Mouse (Mus musculus) kidney, postnatal 4 days (tissue): ENCODE data around the gene Map3k1.

Experiments used
- DNase-seq, 2 experiments: peaks; one replicate each; pipeline ENCODE4 v3.0.0; 2021; ENCODE audit warnings: mixed read lengths in 2 of 2

Map3k1 gene

DNA sequence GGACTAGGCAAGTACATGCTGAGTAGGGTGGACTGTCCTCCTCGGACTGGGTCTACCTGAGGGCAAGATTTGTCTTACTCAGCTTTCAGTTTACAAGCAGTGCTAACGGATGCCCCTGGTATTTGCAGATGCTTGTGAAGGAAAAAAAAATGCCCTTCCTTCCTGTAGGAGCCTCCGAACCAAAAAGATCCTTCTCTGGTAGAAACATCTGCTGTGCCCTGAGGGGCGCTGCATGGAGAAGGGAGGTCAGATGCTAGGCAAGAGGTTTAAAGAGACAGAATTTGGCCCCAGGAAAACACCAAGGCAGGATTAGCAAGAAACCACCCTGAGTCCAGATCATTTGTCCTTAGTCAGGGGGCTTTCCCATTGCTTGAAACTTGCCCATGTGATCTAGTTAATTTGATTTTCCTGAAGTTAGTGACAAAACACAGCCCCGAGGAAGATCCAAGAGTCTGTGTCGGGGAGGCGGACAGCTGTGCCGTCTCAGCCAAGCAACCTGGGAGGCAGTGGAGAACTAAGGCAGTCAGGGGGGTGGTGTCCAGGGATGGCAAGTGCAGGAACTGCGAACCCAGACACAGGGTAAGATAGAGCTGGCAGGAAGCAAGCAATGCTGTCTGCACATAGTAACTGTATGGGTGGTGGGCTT, 19.2 kb downstream of the Map3k1 start:
- DNase-seq = peak; percentile 45 to 60

DNA sequence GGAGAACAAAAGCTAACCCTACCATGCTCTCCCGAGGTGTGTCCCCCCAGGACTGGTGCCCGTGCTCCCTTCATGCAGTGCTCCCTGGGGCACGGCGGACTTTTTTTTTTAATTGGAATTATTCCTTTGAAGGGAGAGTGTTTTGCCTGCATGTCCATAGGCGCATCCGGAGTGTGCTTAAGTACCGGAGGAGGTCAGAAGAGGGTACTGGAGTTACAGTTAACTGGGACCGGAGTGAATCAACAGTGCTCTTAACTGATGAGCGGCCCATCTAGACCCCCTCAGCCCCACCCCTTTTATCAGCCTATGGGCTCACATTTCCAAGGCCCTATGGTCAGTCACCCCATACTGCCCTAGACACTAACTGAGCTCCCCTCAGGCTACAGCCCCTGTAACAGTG, 19.9 kb downstream of the Map3k1 start:
- no peak for DNase-seq

DNA sequence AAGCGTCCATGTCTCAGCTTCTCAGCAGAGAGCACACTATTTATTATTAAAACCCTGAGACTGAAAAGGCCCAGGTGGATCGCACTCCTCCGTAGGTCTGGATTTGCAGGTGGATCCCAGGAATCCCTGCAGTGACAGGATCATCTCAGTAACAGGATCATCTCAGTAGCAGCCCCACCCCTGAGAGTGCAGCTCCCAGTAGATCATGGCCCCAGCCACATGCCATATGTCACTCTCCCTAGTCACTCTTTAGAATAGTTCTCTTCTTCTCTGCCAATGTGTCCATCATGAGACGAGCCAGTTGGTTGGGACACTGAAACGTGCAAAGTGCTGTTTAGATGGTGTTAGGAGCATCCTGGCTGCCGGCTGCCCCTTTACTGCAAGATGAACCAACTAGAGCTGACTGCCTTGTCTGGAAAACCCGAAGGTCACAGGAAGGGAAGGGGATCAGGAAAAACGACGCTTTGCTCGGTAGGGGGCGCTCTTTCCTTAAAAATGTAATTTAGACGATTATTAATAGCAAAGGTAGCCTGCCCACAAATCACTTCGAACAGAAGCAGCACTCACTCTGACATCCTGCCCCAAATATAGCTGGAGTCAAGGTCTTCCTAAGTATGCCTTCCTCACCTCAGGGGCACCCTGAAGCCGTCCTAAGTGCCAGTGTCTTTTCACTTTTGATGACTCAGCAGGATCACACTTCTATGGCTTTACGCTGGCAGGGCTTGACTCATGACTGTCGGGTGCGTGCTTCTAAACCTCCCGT, 20.8 kb downstream of the Map3k1 start:
- DNase-seq = peak; percentile 88

GRCm38 (mm10) chr13:111786584-111786983, 22.2 kb downstream of the Map3k1 start:
- DNase-seq = no peak

- no peak for DNase-seq
Measured at GRCm38 (mm10) chr13:111783451-111783850, 25.3 kb downstream of the Map3k1 start.

- no peak for DNase-seq
Measured at GRCm38 (mm10) chr13:111779471-111779870, 29.3 kb downstream of the Map3k1 start.

DNA sequence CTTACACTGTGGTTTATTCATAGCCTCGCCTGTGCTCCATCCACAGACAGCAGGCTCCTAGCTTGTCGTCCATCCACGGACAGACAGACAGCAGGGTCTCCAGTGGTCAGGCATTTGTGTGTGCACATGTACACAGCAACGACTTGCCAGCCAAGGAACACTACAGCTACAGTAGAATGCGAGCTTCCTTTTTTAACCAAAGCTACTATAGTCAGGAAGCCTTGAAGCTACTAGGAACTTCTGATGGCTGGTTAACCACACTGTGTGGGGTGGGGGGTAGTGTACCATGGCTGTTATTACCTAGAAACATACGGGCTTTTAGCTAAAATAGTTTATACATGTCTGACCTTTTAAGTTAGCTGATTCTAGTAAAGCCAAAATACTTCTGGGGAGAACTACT, 30.2 kb downstream of the Map3k1 start:
- DNase-seq = no peak

- no peak for DNase-seq
Measured at GRCm38 (mm10) chr13:111777865-111778264, 30.9 kb downstream of the Map3k1 start.

- DNase-seq = no peak
Measured at GRCm38 (mm10) chr13:111777179-111777578, 31.6 kb downstream of the Map3k1 start.

DNA sequence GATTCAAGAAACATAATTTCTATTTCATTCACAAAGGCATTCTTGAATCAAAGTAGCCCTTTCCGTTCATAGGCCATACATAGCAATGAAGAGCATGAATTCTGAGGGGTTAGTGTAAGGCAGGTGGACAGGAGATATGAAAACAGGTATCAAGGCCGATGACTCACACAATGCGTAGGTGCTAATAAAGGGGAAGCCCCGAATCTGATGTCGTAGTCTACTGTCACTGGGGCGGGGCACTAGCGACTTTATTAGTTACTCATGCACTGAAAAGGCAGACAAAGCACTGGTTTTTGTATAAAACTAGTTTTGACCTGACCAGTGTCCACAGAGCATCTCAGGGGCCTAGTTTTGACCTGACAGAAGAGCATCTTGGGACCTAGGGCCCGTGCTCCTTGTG, 36.7 kb downstream of the Map3k1 start:
- no peak for DNase-seq

- peak; percentile 68 to 74 for DNase-seq
Measured at GRCm38 (mm10) chr13:111771232-111771631, 37.6 kb downstream of the Map3k1 start.

DNA sequence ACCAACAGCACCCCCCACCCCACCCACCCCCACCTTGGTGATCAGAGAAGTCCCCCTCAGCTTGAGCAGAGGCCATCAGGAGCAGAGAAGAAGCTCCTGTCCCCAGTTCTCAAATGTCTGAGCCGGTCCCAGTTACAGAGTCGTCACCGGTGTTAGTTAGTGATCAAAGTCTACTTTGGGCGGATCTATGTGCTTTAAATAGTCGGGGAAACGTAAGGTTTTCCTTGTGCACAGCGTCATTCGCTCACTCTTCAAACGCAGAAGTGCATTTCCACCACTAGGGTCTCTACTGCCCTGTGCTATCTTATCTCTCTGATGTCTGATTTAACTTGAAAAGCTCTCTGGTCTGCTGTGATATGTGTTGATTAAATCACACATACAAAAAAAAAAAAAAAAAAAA, 38.0 kb downstream of the Map3k1 start:
- no peak for DNase-seq

GRCm38 (mm10) chr13:111762526-111762925, 46.3 kb downstream of the Map3k1 start:
- no peak for DNase-seq

DNA sequence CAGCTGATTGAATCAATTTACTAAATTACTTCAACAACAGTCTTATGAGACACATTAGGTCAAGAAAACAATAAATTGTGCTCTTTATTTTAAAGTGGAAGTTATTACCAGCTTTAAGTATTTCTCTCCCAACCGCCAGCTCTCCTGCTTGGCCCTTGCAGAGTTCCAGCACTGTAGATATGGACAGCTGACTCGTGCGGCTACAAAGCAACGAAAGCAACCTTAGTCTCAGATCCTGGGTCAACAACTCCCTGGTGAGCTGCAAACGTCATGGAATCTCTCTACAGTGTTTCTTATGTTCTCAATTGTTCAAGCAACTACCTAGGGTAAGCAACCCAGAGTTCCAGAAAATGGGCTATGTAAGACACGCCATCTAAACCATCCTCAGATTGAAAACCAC, 51.8 kb downstream of the Map3k1 start:
- DNase-seq = no peak

DNA sequence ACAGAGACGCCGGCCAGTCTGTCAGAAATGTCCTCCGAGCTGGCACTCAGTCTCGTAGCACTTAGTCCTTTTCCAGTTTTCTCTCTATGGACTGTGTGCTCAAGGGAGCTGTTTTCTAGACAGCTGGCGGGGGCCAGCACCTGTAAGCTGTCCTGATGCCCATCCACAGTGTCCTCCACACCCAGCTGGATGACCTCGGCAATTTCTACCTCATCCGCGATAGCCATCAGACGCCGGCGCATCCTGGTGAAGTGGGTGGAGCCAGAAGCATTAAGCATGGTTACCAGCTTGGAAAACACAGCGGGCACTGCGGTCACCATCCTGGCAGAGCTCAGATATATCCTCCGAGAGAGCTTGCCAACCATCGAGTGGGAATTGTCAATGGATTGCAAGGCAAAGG, 52.9 kb downstream of the Map3k1 start:
- DNase-seq = no peak

DNA sequence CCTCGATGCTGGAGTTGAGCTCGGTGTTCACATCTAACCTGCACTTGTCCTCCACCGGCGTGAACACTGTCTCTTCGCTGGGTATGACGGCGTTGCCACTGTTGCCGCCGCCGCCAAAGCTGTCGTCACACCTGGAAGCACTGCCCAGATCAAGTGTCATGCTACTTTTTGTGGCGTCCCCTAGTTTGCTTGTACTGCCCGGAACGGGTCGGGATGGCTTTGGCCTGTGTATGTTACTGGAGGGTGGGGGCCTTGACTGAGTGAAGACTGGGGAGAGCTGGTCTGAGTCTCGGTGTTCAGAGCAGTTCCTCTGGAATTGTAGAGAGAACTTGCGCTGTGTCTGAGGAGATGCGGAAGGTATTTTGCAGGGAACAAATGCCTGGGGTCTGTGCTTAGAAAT, 53.4 kb downstream of the Map3k1 start:
- DNase-seq = no peak

DNA sequence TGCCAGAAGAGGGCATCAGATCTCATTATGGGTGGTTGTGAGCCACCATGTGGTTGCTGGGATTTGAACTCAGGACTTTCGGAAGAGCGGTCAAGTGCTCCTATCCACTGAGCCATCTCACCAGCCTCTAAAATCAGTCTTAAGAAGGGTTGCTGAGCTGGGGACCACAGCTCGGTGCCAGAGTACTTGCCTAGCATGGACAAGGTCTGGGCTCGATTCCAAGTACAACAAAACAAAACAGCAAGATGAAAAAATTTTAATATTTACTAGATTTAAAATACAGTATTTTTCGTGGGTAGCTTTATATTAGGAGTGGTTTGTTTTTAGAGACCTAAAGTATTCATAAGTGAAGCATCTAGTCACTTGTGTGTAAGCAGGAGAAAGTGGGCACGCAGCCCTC, 55.5 kb downstream of the Map3k1 start:
- no peak for DNase-seq

DNA sequence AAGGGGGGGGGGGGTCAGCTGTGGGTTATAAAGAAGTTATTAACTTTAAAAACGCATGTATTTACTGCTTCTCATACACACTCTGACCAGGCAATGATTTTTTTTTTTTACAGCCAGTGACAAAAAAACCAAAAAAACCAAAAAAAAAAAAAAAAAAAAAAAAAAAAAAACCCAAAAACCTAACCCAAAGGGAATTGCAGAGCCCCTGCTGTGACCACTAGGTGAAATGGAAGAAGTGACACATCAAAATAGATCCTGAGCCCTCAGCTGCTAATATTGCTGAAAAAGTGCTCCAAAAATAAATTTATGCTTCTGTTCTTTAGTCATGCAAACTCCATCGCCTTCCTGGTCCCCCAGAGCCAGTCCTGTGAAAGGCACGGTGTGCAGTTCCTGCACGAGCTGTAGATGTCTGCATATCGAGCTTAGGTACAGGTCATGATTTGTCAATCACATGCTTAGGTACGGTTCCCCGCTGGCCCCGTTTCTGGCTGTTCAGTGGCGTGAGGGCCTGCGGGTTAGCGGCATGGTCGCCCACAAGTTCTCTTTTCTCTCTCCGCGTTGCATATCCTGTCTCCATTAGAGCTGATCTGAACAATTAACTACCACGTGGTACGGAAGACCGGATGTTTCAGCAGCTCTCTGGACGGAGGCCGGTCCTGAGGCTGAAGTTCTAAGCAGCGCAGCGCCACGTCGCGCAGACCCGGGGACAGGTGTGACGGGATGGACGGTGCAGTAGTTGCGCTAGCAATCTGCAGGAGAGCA, 60.3 kb downstream of the Map3k1 start:
- DNase-seq = no peak

DNA sequence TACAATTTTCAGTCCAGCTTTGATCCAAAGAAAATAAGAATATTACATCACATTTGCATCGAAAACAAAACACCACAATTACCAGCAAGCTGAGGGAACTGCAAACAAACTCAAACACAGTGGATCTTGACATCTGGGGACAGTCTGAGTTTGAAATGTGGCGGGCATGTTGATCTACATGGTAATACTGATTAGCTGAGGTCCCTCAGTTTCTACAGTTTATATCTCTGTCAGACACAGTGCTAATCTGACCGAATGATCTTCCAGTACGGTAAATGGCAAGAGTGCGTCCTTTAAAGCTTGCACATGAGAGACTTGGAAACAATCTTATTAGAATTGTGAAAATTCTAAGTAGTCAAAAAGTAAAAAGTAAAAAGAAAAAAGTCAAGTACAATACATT, 62.0 kb downstream of the Map3k1 start:
- DNase-seq = no peak

GRCm38 (mm10) chr13:111745216-111745615, 63.6 kb downstream of the Map3k1 start:
- no peak for DNase-seq

DNA sequence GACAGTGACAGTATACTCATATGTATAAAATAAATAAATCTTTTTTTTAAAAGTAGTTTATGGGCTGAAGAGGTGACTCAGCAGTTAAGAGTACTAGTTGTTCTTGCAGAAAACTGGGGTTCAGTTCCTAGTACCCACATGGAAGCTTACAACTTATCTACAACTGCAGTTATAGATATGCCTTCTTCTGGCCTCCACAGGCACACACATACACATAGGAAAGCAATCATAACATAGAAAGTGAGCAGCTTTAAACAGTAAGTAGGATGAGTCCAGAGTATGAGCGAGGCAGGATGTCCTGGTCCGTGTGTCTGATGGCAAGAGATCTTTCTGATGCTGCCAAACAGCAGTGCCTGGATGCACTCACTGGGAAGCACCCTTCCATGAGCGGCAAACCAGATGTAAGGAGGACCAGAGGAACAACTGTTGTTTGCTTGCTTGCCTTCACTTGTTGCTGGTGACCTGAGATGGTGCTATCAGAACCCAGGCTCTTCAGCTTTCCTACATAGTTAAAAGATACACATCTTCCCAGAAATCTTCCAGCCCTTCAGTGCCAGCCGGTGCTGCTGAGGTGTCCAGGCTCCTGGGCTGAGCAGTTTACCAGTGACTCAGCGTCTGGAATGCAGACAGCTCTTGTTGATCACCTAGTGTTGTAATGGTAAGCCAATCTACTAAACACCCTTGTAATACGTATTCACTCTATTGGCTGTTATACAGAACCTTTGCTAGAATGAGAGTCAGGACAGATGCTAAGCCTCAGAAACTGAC, 64.4 kb downstream of the Map3k1 start:
- DNase-seq = no peak

- peak; percentile 55 to 61 for DNase-seq
Measured at GRCm38 (mm10) chr13:111741991-111742615, 66.7 kb downstream of the Map3k1 start.
